Mouse (Mus musculus): ENCODE measurements around the gene Txn1.

GRCm38 (mm10) chr4:57937292-57937691 lies 18.9 kb downstream of the Txn1 start:
- no peak for TF ChIP-seq CTCF (IDR thresholded peaks at IDR 0.05; ENCODE audit: low read depth, low read length)
- no peak for TF ChIP-seq POLR2A (IDR thresholded peaks at IDR 0.05; ENCODE audit: insufficient read depth, low read length)
